Mouse (Mus musculus) ES-E14 (cell line): ENCODE results near the gene Tbx6.

Source experiments
- CHD2 ChIP-seq: IDR thresholded peaks from 2 replicates; pipeline ENCODE4 v1.6.1; 2014; ENCODE audit warnings: mild to moderate bottlenecking, low read depth, low read length, inconsistent platforms
- HCFC1 ChIP-seq: IDR thresholded peaks from 2 replicates; pipeline ENCODE4 v1.6.1; 2012; ENCODE audit warnings: low read length, inconsistent platforms, borderline replicate concordance; ENCODE audit not compliant: insufficient read depth
- MAFK ChIP-seq: IDR thresholded peaks from 2 replicates; pipeline ENCODE4 v1.6.1; 2014; ENCODE audit warnings: mild to moderate bottlenecking, low read depth, low read length, inconsistent platforms; ENCODE audit not compliant: insufficient read depth
- ZC3H11A ChIP-seq: IDR thresholded peaks from 2 replicates; pipeline ENCODE4 v1.6.1; 2012; ENCODE audit warnings: low read depth, mild to moderate bottlenecking, inconsistent platforms, low read length, borderline replicate concordance
- ZNF384 ChIP-seq: IDR thresholded peaks from 2 replicates; pipeline ENCODE4 v1.6.1; 2012; ENCODE audit warnings: low read depth, low read length, inconsistent platforms

DNA sequence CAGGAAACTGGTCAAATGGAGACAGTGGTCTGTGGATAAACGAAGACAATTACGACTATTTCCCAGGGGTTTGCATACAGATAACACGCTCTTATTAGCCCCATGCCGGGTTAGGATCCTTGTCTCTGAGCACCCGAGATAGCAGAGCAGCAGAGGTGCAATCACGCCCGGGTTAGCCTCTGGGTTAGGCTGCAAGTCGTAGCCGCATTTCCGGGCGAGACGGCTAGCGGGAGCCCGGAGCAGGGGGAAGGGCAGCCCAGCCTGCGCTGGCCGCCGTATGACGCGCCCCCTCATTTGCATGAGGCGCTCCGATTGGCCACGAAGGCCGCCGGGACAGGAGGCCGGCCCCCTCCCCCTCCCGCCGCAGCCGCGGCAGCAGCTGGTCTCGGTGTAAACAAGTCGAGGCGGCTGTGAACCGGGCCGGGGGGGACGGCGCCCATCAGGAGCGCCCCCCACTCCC, 4.7 kb upstream of the Tbx6 start, which contains the start of gene Ypel3:
- no peak for TF ChIP-seq ZNF384
- TF ChIP-seq ZC3H11A: no peak
- TF ChIP-seq MAFK: no peak
- 0 out of 2 replicates have a peak, but pooled peaks have one; percentile 5 for TF ChIP-seq HCFC1
- no peak for TF ChIP-seq CHD2
